Mouse (Mus musculus) liver, embryonic 11.5 days (tissue): ENCODE data around the gene Arl6ip5. TPM values are rescaled to one million over a fixed set of nuclear protein-coding genes. Genes with fewer than 3 reads are reported as not detected.

ENCODE experiments used
- ATAC-seq: fragments of 200-750 bp; cut with Nextera tagmentation; replicated peaks from 2 replicates; pipeline ENCODE4 v1.8.0; 2017; ENCODE audit warnings: moderate number of reproducible peaks, mild to moderate bottlenecking, moderate TSS enrichment, moderate library complexity; ENCODE audit not compliant: low FRiP score
- DNase-seq: peaks from one replicate; pipeline ENCODE4 v3.0.0-alpha.2; 2017; ENCODE audit warnings: low spot score
- H3K27ac ChIP-seq: fragments of 300-500 bp; sonication (generic); 2 replicates; pipeline ENCODE4 v1.5.1; 2014; ENCODE audit warnings: mild to moderate bottlenecking, low read depth, low read length, control low read depth
- H3K27me3 ChIP-seq: fragments of 300-500 bp; sonication (generic); replicated peaks from 2 replicates; pipeline ENCODE4 v1.6.1; 2014; ENCODE audit warnings: low read length, mixed read lengths; ENCODE audit not compliant: control insufficient read depth, insufficient read depth
- H3K36me3 ChIP-seq: fragments of 300-500 bp; sonication (generic); 2 replicates; pipeline ENCODE4 v1.6.1; 2014; ENCODE audit warnings: mild to moderate bottlenecking, low read length, moderate library complexity, mixed read lengths; ENCODE audit not compliant: control insufficient read depth, insufficient read depth
- H3K4me1 ChIP-seq: fragments of 300-500 bp; sonication (generic); replicated peaks from 2 replicates; pipeline ENCODE4 v1.6.1; 2014; ENCODE audit warnings: low read length, mixed read lengths; ENCODE audit not compliant: control insufficient read depth, insufficient read depth
- H3K4me2 ChIP-seq: fragments of 300-500 bp; sonication (generic); 2 replicates; pipeline ENCODE4 v1.6.1; 2014; ENCODE audit warnings: mild to moderate bottlenecking, control low read depth, moderate library complexity
- H3K4me3 ChIP-seq: fragments of 300-500 bp; sonication (generic); 2 replicates; pipeline ENCODE4 v1.5.1; 2014; ENCODE audit warnings: low read depth, low read length, control low read depth
- H3K9ac ChIP-seq: fragments of 300-500 bp; sonication (generic); 2 replicates; pipeline ENCODE4 v1.6.1; 2014; ENCODE audit warnings: low read depth, low read length, control low read depth
- H3K9me3 ChIP-seq: fragments of 300-500 bp; sonication (generic); 2 replicates; pipeline ENCODE4 v1.6.1; 2016; ENCODE audit warnings: low read length, inconsistent platforms, mixed read lengths; ENCODE audit not compliant: control insufficient read depth
- WGBS: fragments of 180-500 bp; shearing (Covaris S2); extraction: QIAGEN DNeasy Blood & Tissue Kit; methylation state at CpG from one replicate; pipeline ENCODE4 v1.1.7; 2014; 5-methylcytosine and 5-hydroxymethylcytosine counted together
- polyA plus RNA-seq: library from polyadenylated mRNA; unstranded; fragments of >200 nt; fragmentation: Nextera tagmentation; extraction: Ambion mirVana; gene quantifications from 2 replicates; pipeline ENCODE4 v1.2.1, GENCODE M21; 2014

Arl6ip5 gene
- polyA plus RNA-seq, 1 experiment from 2014 or later, result 38.6 TPM

DNA sequence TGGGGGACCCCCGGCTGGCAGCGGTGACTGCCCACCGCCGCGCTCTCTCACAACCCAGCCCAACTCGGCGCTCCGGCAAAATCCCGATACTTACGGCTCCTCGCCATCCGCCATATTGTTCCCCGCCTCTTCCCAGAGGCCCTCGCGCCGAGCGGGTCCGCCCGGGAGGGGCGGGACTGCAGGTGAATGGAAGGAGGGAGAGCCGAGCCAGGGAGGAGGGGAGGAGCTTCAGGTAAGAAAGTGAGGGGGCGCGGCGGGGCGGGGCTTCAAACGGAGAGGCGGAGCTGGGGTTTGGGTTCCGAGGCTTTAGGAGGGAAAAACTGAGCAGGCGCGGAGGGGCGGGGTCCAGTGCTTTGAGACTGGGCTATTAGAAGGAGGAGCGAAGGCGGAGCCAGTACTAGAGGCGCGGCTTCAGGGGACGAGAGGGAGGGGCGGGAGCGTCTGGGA is 5.0 kb upstream of the Arl6ip5 start, which contains the start of gene Uba3:
Gene Uba3, minus strand, starts transcription at position 209 of the 447 bp plus-strand sequence.
- Histone ChIP-seq H3K4me2 (peak within 1 kb of the TSS; percentile 71), H3K36me3 (no peaks in the 10 kb centered on the region), H3K4me3 (peak within 1 kb of the TSS; percentile 83), H3K9me3 (no peaks in the 10 kb centered on the region), H3K27ac (peak within 1 kb of the TSS; percentile 78), H3K9ac (peak within 1 kb of the TSS; percentile 92), H3K27me3 (no peaks in the 10 kb centered on the region), H3K4me1 (peaks cover 11% of the 10 kb centered on the region)
- WGBS, result under 1% methylated on average over 37 of the region's 38 CpGs
- ATAC-seq (peak; percentile 95), DNase-seq (peak; percentile 100)

DNA sequence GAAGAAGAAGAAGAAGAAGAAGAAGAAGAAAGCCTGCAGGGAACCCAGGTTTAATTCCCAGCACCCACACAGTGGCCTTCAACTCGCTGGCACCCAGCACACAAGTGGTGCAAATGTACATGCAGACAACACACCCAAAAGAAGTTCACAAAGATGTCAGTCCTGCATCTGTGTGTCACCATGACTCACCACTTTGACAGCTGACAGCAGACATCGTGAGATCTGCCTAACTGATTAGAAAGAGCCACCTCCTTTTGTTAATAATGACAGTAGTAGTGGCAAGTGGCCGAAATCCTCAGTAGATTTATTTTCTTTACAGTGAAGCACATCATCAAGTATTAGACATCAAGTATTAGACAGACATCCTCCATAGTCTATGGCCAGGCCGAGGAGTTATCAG is 3.4 kb upstream of the Arl6ip5 start:
- H3K27ac ChIP-seq, result no peak overlapping the region
- WGBS, result 65% methylated on average over 4 of the region's 4 CpGs
- no peaks in the 10 kb centered on the region for H3K27me3 ChIP-seq
- H3K9ac ChIP-seq, result no peak overlapping the region
- H3K9me3 ChIP-seq, result no peaks in the 10 kb centered on the region
- no peak overlapping the region for H3K4me2 ChIP-seq
- H3K4me3 ChIP-seq, result no peak overlapping the region
- H3K36me3 ChIP-seq, result no peaks in the 10 kb centered on the region
- DNase-seq, result no peak
- ATAC-seq, result no peak
- peaks cover 15% of the 10 kb centered on the region for H3K4me1 ChIP-seq

DNA sequence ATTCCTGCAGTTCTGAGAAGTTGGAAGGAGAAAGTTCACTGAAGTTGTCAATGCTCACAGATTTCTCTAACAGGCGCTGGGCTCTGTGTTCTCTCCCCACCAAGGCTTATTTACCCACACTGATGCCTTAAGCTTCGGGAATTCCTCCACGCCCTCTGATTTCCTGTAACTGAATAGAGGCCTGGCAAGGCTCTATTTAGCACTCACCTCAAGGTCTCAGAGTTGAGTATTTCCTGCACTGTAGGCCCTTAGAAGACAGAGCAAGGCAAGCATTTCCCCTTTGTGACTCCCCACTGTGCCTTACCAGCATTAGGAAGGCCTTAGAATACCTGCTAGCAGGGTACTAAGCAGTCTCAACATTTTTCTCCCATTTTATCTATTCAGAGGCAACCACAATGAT is 2.1 kb upstream of the Arl6ip5 start:
- no peaks in the 10 kb centered on the region for H3K27me3 ChIP-seq
- no peak overlapping the region for H3K4me2 ChIP-seq
- DNase-seq (no peak), ATAC-seq (no peak)
- H3K4me3 ChIP-seq, result no peak overlapping the region
- no peaks in the 10 kb centered on the region for H3K9me3 ChIP-seq
- no peak overlapping the region for H3K9ac ChIP-seq
- 38% methylated on average over 3 of the region's 3 CpGs for WGBS
- H3K27ac ChIP-seq, result no peak overlapping the region
- peaks cover 19% of the 10 kb centered on the region for H3K4me1 ChIP-seq
- no peaks in the 10 kb centered on the region for H3K36me3 ChIP-seq

DNA sequence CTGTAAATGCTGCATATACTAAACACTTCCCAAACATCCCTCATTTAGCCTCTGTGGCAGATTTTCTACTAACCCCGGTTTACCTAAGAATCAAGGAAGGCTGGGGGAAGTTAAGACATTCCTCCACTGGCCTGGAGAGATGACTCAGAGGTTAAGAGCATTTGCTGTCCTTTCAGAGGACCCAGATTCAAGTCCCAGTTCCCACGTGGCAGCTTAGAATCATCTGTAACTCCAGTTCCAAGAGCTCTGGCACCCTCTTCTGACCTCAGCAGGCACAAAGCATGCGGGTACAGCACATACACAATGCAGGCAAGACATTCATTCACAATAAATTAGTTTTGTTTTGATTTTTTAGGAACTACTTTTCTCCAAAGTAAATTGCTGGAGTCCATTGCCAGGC is 1.3 kb upstream of the Arl6ip5 start:
- no peak overlapping the region for H3K9ac ChIP-seq
- no peak overlapping the region for H3K4me3 ChIP-seq
- no peaks in the 10 kb centered on the region for H3K27me3 ChIP-seq
- no peak overlapping the region for H3K4me2 ChIP-seq
- H3K27ac ChIP-seq, result no peak overlapping the region
- ATAC-seq (no peak), DNase-seq (no peak)
- H3K36me3 ChIP-seq, result no peaks in the 10 kb centered on the region
- peaks cover 19% of the 10 kb centered on the region for H3K4me1 ChIP-seq
- WGBS, result 55% methylated on average over 3 of the region's 3 CpGs
- no peaks in the 10 kb centered on the region for H3K9me3 ChIP-seq

- DNase-seq (no peak), ATAC-seq (no peak)
- Histone ChIP-seq H3K9me3 (no peaks in the 10 kb centered on the region), H3K4me1 (peaks cover 20% of the 10 kb centered on the region), H3K27me3 (no peaks in the 10 kb centered on the region), H3K4me3 (no peak overlapping the region), H3K9ac (no peak overlapping the region), H3K4me2 (no peak overlapping the region), H3K27ac (no peak overlapping the region), H3K36me3 (0 out of 2 replicates have a peak, but pooled peaks cover 3% of the 10 kb centered on the region)
- WGBS, result 82% methylated on average over 4 of the region's 4 CpGs
Measured at GRCm38 (mm10) chr6:97209751-97210150, 738 bp upstream of the Arl6ip5 start.

- Histone ChIP-seq H3K4me3 (peak overlapping the region; percentile 77), H3K27ac (peak overlapping the region; percentile 10), H3K9ac (peak overlapping the region; percentile 83), H3K27me3 (no peaks in the 10 kb centered on the region), H3K4me2 (peak overlapping the region; percentile 88), H3K36me3 (0 out of 2 replicates have a peak, but pooled peaks cover 6% of the 10 kb centered on the region), H3K4me1 (peaks cover 22% of the 10 kb centered on the region), H3K9me3 (no peaks in the 10 kb centered on the region)
- DNase-seq (peak; percentile 54), ATAC-seq (peak; percentile 83)
- WGBS, result 4% methylated on average over 22 of the region's 22 CpGs
Measured at GRCm38 (mm10) chr6:97210962-97211601, 593 bp downstream of the Arl6ip5 start.

- peak overlapping the region; percentile 77 for H3K4me3 ChIP-seq
- ATAC-seq (no peak; the same call in 1 of the 2 replicates), DNase-seq (peak; percentile 41)
- H3K27ac ChIP-seq, result 0 out of 2 replicates have a peak overlapping the region, but pooled peaks have one; percentile 6
- H3K9ac ChIP-seq, result peak overlapping the region; percentile 83
- H3K9me3 ChIP-seq, result no peaks in the 10 kb centered on the region
- peaks cover 23% of the 10 kb centered on the region for H3K4me1 ChIP-seq
- H3K27me3 ChIP-seq, result no peaks in the 10 kb centered on the region
- WGBS, result 43% methylated on average over 12 of the region's 12 CpGs
- H3K36me3 ChIP-seq, result 0 out of 2 replicates have a peak, but pooled peaks cover 6% of the 10 kb centered on the region
- peak overlapping the region; percentile 88 for H3K4me2 ChIP-seq
Measured at GRCm38 (mm10) chr6:97211981-97212380, 1.5 kb downstream of the Arl6ip5 start.

- WGBS, result 81% methylated on average over 4 of the region's 4 CpGs
- DNase-seq, result no peak
- no peak overlapping the region for H3K9ac ChIP-seq
- H3K4me1 ChIP-seq, result peaks cover 22% of the 10 kb centered on the region
- no peaks in the 10 kb centered on the region for H3K9me3 ChIP-seq
- H3K4me2 ChIP-seq, result no peak overlapping the region
- H3K27me3 ChIP-seq, result no peaks in the 10 kb centered on the region
- no peak overlapping the region for H3K4me3 ChIP-seq
- no peak overlapping the region for H3K27ac ChIP-seq
- ATAC-seq, result no peak
- 0 out of 2 replicates have a peak, but pooled peaks cover 6% of the 10 kb centered on the region for H3K36me3 ChIP-seq
Measured at GRCm38 (mm10) chr6:97216154-97216821, 5.8 kb downstream of the Arl6ip5 start.
